Mouse (Mus musculus): Measurements from ENCODE around the gene Evpl. TPM values are rescaled to one million over a fixed set of nuclear protein-coding genes. Genes with fewer than 3 reads are reported as not detected.

Gene Evpl
- 0.56 TPM in 2 replicates for polyA plus RNA-seq (2014; fragmentation: Nextera tagmentation; extraction: Ambion mirVana)

DNA sequence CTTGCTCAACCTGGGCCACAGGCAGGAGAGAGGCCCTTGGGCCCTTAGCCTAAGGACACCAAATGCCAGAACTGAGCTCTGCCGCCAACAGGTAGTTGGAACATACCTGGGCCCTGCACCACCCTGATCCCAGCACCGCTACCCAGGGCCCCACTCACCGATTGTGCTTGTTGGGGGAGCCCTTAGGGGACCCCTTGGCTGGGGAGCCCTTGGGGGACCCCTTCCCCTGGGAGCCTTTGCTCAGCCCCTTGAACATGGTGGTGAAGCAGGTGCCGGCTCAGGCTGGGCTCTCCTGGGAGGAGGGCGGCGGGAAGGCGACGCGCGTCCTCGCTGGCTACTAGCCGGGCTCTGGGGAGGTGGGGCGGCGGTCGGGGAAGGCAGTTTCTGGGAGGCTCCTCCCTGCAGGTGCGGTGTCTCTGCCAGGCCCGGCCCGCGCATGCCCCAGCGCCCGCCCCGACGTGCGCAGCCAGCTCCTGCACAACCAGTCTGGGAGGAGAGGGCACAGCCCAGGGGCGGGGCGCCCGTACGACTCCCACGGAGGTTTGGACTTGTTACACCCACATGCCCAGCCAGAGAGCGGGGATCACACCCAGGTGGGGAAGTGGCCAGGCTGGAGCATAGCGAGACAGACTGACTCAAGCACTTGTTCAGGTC is at the start of gene Evpl:
TSS of gene Evpl (minus strand) at position 336 of the 654 bp plus-strand sequence.
- no peak within 1 kb of the TSS for H3K9ac ChIP-seq (ENCODE audit: low read depth, low read length)
- H3K27me3 ChIP-seq (replicated peaks; ENCODE audit: control insufficient read depth, insufficient read depth, low read length): peaks cover 32% of the 10 kb centered on the region

DNA sequence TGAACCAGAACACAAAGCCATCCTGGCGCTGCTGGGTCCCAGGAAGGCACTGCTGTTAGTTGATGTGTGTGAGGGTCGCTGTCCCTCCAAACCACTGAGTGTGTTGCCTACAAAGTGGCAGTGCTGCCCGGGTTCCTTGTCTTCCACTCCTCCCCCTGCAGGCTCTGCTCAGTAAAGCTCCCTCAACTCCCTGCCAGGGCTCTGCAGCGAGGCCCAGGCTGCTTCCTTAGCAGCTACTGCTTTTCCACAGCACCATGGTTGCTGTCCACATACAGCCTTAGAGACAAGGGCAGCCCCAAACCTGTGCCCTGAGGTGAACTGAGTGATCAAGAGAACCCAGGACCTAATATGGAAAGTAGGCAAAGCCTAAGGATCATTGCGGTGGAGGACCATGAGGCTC is 49.5 kb upstream of the Evpl start:
- Histone ChIP-seq H3K4me2 (no peak overlapping the region), H3K27ac (ENCODE audit: low read depth, low read length) (no peak overlapping the region), H3K4me3 (ENCODE audit: low read depth, low read length) (no peak overlapping the region), H3K9ac (ENCODE audit: low read depth, low read length) (no peak overlapping the region), H3K9me3 (ENCODE audit: control insufficient read depth, low read length) (no peaks in the 10 kb centered on the region), H3K36me3 (ENCODE audit: control insufficient read depth, insufficient read depth, low read length) (peaks cover 8% of the 10 kb centered on the region), H3K27me3 (replicated peaks; ENCODE audit: control insufficient read depth, insufficient read depth, low read length) (peaks cover 35% of the 10 kb centered on the region), H3K4me1 (replicated peaks; ENCODE audit: control insufficient read depth, insufficient read depth, low read length) (no peaks in the 10 kb centered on the region; the same call in none of the 2 replicates)
- ATAC-seq (replicated peaks; ENCODE audit: low FRiP score) (no peak), DNase-seq (ENCODE audit: low spot score) (no peak)
- WGBS: 80% methylated on average over 5 of the region's 5 CpGs

More for the DNA sequence above, at the start of gene Evpl:
- Histone ChIP-seq H3K9me3 (ENCODE audit: control insufficient read depth, low read length) (no peaks in the 10 kb centered on the region), H3K4me3 (ENCODE audit: low read depth, low read length) (peak within 1 kb of the TSS; percentile 31), H3K36me3 (ENCODE audit: control insufficient read depth, insufficient read depth, low read length) (no peaks in the 10 kb centered on the region), H3K4me2 (peak within 1 kb of the TSS; percentile 52), H3K4me1 (replicated peaks; ENCODE audit: control insufficient read depth, insufficient read depth, low read length) (0 out of 2 replicates have a peak, but pooled peaks cover 2% of the 10 kb centered on the region), H3K27ac (ENCODE audit: low read depth, low read length) (no peak within 1 kb of the TSS)
- DNase-seq (ENCODE audit: low spot score) (no peak), ATAC-seq (replicated peaks; ENCODE audit: low FRiP score) (peak; percentile 44)
- 29% methylated on average over 28 of the region's 31 CpGs for WGBS

DNA sequence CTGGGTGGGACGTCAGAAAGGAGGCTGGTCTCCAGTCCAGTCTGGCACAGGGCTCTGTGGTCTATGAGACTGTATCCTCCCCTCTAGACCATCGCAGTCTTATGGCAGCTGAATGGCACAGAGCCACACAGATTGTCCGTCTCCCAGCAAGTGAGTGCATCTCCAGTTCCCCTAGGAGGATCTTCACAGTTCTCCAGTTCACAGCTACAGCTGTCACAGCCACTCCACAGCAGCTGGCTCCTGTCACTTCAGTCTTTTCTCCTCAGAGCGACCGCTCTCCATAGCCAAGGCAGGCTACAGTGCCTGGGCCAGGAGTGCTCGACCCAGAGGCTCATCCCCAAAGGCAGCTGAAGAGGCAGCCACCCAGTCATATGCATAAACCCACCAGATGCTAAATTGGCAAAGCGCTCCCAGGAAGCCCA is 47.9 kb upstream of the Evpl start:
- no peak overlapping the region for H3K4me2 ChIP-seq
- no peak overlapping the region for H3K4me3 ChIP-seq (ENCODE audit: low read depth, low read length)
- H3K9me3 ChIP-seq (ENCODE audit: control insufficient read depth, low read length): no peaks in the 10 kb centered on the region
- no peak overlapping the region for H3K9ac ChIP-seq (ENCODE audit: low read depth, low read length)
- peaks cover 6% of the 10 kb centered on the region for H3K4me1 ChIP-seq (replicated peaks; ENCODE audit: control insufficient read depth, insufficient read depth, low read length)
- H3K27ac ChIP-seq (ENCODE audit: low read depth, low read length): no peak overlapping the region
- peaks cover 51% of the 10 kb centered on the region for H3K27me3 ChIP-seq (replicated peaks; ENCODE audit: control insufficient read depth, insufficient read depth, low read length)
- 67% methylated on average over 7 of the region's 7 CpGs for WGBS
- DNase-seq (ENCODE audit: low spot score) (no peak), ATAC-seq (replicated peaks; ENCODE audit: low FRiP score) (no peak)
- H3K36me3 ChIP-seq (ENCODE audit: control insufficient read depth, insufficient read depth, low read length): peaks cover 8% of the 10 kb centered on the region

DNA sequence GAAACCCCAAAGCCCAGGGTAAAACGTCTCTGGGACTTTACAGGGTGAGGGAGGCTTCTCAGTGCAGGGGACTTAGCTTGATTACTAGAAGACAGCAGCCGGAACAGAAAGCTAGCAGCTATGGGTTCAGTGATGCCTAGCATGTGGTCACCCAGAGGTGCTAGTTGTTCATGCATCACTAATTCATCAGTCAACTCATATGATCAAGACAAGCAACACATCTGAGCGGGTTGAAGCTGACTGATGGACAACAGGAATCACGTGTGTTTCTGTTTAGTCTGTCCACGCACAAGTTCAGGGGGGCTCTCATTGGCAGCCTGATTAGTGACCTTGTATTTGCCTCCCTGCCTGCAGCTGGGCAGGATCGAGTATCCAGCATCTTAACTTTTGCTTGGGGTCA is 46.1 kb upstream of the Evpl start:
- H3K27me3 ChIP-seq (replicated peaks; ENCODE audit: control insufficient read depth, insufficient read depth, low read length): peaks cover 61% of the 10 kb centered on the region
- H3K9ac ChIP-seq (ENCODE audit: low read depth, low read length): no peak overlapping the region
- H3K4me3 ChIP-seq (ENCODE audit: low read depth, low read length): no peak overlapping the region
- H3K4me1 ChIP-seq (replicated peaks; ENCODE audit: control insufficient read depth, insufficient read depth, low read length): peaks cover 6% of the 10 kb centered on the region
- ATAC-seq (replicated peaks; ENCODE audit: low FRiP score) (no peak), DNase-seq (ENCODE audit: low spot score) (no peak)
- no peak overlapping the region for H3K27ac ChIP-seq (ENCODE audit: low read depth, low read length)
- H3K9me3 ChIP-seq (ENCODE audit: control insufficient read depth, low read length): no peaks in the 10 kb centered on the region
- 51% methylated on average over 6 of the region's 6 CpGs for WGBS
- no peak overlapping the region for H3K4me2 ChIP-seq
- peaks cover 6% of the 10 kb centered on the region for H3K36me3 ChIP-seq (ENCODE audit: control insufficient read depth, insufficient read depth, low read length)

DNA sequence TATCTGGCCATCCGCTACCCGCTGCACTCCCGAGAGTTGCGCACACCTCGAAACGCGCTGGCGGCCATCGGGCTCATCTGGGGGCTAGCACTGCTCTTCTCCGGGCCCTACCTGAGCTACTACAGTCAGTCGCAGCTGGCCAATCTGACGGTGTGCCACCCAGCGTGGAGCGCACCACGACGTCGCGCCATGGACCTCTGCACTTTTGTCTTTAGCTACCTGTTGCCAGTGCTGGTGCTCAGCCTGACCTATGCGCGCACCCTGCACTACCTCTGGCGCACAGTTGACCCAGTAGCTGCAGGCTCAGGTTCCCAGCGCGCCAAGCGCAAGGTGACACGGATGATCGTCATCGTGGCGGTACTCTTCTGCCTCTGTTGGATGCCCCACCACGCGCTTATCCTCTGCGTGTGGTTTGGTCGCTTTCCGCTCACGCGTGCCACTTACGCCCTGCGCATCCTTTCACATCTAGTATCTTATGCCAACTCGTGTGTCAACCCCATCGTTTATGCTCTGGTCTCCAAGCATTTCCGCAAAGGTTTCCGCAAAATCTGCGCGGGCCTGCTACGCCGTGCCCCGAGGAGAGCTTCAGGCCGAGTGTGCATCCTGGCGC is 45.1 kb upstream of the Evpl start:
- Histone ChIP-seq H3K4me1 (replicated peaks; ENCODE audit: control insufficient read depth, insufficient read depth, low read length) (peaks cover 6% of the 10 kb centered on the region), H3K9ac (ENCODE audit: low read depth, low read length) (no peak overlapping the region), H3K4me3 (ENCODE audit: low read depth, low read length) (no peak overlapping the region), H3K36me3 (ENCODE audit: control insufficient read depth, insufficient read depth, low read length) (peaks cover 3% of the 10 kb centered on the region; the same call in 1 of the 2 replicates), H3K9me3 (ENCODE audit: control insufficient read depth, low read length) (no peaks in the 10 kb centered on the region), H3K27ac (ENCODE audit: low read depth, low read length) (no peak overlapping the region), H3K4me2 (no peak overlapping the region), H3K27me3 (replicated peaks; ENCODE audit: control insufficient read depth, insufficient read depth, low read length) (peaks cover 61% of the 10 kb centered on the region)
- DNase-seq (ENCODE audit: low spot score): no peak
- 14% methylated on average over 48 of the region's 48 CpGs for WGBS
- ATAC-seq (replicated peaks; ENCODE audit: low FRiP score): no peak

DNA sequence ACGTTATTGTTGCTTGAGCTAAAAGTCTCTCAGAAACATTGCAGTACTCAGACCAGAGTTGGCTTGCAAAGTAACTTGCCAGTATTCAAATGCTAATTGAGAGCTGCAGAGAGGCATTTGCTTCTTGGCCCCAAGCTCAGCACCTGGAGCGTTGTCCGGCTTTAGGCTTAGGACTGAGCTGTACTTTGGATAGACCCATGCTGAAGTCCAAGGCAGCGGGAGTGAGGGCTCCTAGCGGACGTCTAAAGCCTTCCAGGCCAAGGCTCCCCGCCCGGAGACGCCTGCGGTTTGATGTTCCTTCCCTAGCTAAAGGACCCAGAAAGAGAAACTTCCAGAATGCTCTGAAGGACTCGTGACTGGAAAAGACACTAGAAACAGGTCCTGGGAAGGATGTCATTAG is 44.2 kb upstream of the Evpl start:
- Histone ChIP-seq H3K9me3 (ENCODE audit: control insufficient read depth, low read length) (no peaks in the 10 kb centered on the region), H3K36me3 (ENCODE audit: control insufficient read depth, insufficient read depth, low read length) (no peaks in the 10 kb centered on the region), H3K9ac (ENCODE audit: low read depth, low read length) (no peak overlapping the region), H3K27ac (ENCODE audit: low read depth, low read length) (no peak overlapping the region), H3K4me3 (ENCODE audit: low read depth, low read length) (no peak overlapping the region), H3K27me3 (replicated peaks; ENCODE audit: control insufficient read depth, insufficient read depth, low read length) (peaks cover 61% of the 10 kb centered on the region), H3K4me1 (replicated peaks; ENCODE audit: control insufficient read depth, insufficient read depth, low read length) (peaks cover 6% of the 10 kb centered on the region), H3K4me2 (no peak overlapping the region)
- WGBS: 2% methylated on average over 11 of the region's 11 CpGs
- DNase-seq (ENCODE audit: low spot score) (no peak), ATAC-seq (replicated peaks; ENCODE audit: low FRiP score) (no peak)

DNA sequence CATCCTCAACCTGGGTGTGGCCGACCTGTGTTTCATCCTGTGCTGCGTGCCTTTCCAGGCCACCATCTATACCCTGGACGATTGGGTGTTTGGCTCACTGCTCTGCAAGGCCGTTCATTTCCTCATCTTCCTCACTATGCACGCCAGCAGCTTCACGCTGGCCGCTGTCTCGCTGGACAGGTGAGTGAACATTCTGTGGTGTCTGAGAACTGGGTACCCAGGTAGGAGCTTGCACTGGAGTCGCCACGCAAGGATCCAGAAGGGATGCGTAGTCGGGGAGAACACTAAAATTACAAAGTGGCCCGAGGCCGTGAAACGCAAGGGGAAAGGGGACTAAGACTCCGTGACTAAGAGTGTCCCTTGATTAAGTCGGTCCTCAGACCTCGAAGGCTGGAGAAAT is 43.8 kb upstream of the Evpl start:
- Histone ChIP-seq H3K27ac (ENCODE audit: low read depth, low read length) (no peak overlapping the region), H3K4me2 (peak overlapping the region; percentile 55), H3K4me3 (ENCODE audit: low read depth, low read length) (peak overlapping the region; percentile 36), H3K4me1 (replicated peaks; ENCODE audit: control insufficient read depth, insufficient read depth, low read length) (peaks cover 6% of the 10 kb centered on the region), H3K9ac (ENCODE audit: low read depth, low read length) (no peak overlapping the region), H3K9me3 (ENCODE audit: control insufficient read depth, low read length) (no peaks in the 10 kb centered on the region), H3K27me3 (replicated peaks; ENCODE audit: control insufficient read depth, insufficient read depth, low read length) (peaks cover 61% of the 10 kb centered on the region), H3K36me3 (ENCODE audit: control insufficient read depth, insufficient read depth, low read length) (no peaks in the 10 kb centered on the region)
- WGBS: 5% methylated on average over 18 of the region's 18 CpGs
- DNase-seq (ENCODE audit: low spot score) (no peak), ATAC-seq (replicated peaks; ENCODE audit: low FRiP score) (no peak)

DNA sequence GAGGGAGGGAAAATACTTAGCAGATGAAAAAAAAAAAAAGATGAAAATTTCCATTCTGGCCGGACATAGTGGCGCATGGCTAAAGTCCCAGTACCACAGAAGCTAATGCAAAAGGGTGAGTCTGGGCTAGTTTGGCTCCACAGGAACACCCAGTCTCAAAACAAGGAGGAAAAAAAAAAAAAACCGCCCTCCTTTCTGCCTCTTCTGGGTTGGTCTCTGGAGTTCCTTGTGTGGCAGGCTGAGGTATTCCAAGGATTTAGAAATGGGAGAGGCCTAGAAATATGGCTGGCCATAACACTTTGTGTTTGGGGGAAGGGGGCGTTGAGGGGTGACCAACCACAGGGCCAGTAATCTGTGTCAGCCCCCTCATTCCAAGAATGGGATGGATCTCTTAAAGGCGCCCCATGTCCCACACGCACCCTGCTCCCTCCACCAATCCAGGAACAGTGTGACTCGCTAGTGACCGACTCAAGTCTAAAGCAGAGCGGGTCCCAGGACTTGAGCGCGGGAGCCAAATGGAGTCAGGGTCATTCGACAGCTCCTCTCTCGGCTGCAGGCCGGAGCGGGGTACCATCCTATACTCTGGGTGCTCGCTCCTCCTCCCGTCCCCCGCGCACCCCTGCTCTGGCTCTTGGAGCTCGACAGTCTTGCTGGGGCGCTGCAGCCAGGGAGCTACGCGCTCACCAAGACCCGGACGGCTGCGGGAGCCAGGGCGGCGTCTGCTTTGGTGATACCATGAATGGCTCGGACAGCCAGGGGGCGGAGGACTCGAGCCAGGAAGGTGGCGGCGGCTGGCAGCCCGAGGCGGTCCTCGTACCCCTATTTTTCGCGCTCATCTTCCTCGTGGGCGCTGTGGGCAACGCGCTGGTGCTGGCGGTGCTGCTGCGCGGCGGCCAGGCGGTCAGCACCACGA is 43.1 kb upstream of the Evpl start, which contains the start of gene Galr2:
TSS of gene Galr2 (plus strand) at position 189 of the 913 bp plus-strand sequence.
- peaks cover 6% of the 10 kb centered on the region for H3K4me1 ChIP-seq (replicated peaks; ENCODE audit: control insufficient read depth, insufficient read depth, low read length)
- no peak for DNase-seq (ENCODE audit: low spot score)
- peak within 1 kb of the TSS; percentile 55 for H3K4me2 ChIP-seq
- no peak within 1 kb of the TSS for H3K27ac ChIP-seq (ENCODE audit: low read depth, low read length)
- WGBS: 10% methylated on average over 48 of the region's 48 CpGs
- no peaks in the 10 kb centered on the region for H3K9me3 ChIP-seq (ENCODE audit: control insufficient read depth, low read length)
- no peak for ATAC-seq (replicated peaks; ENCODE audit: low FRiP score)
- no peak within 1 kb of the TSS for H3K9ac ChIP-seq (ENCODE audit: low read depth, low read length)
- H3K4me3 ChIP-seq (ENCODE audit: low read depth, low read length): peak within 1 kb of the TSS; percentile 36
- H3K27me3 ChIP-seq (replicated peaks; ENCODE audit: control insufficient read depth, insufficient read depth, low read length): peaks cover 61% of the 10 kb centered on the region
- no peaks in the 10 kb centered on the region for H3K36me3 ChIP-seq (ENCODE audit: control insufficient read depth, insufficient read depth, low read length)

Data from liver, embryonic 11.5 days (tissue).